Mouse (Mus musculus): ENCODE measurements at regions not wholly inside any gene's neighbourhood (a gene's known extent, or its start where the extent isn't known, plus 50 kb on each side); places are given as distances from the start of the nearest gene placed in this dataset.
A peak's percentile ranks its signal among the peaks of the same experiment; 100 is the strongest.

GRCm38 (mm10) chr15:61160666-61161065, 237.9 kb upstream of the A1bg start:
- DNase-seq (ENCODE audit: low spot score in 2 of 2), result no peak

- DNase-seq (ENCODE audit: low spot score in 2 of 2), result no peak
Observed at GRCm38 (mm10) chr15:61159552-61159951, 236.7 kb upstream of the A1bg start.

GRCm38 (mm10) chr15:61158041-61158545, 235.3 kb upstream of the A1bg start:
- peak; percentile 48 to 67 for DNase-seq (ENCODE audit: low spot score in 2 of 2)

- peak; percentile 98 to 99 for DNase-seq (ENCODE audit: low spot score in 2 of 2)
Observed at GRCm38 (mm10) chr15:61157543-61157942, 234.7 kb upstream of the A1bg start.

GRCm38 (mm10) chr15:61155530-61155929, 232.7 kb upstream of the A1bg start:
- DNase-seq (ENCODE audit: low spot score in 2 of 2), result peak in 1 of 2 experiments; percentile 13

- DNase-seq (ENCODE audit: low spot score in 2 of 2), result no peak
Observed at GRCm38 (mm10) chr15:61154166-61154565, 231.4 kb upstream of the A1bg start.

GRCm38 (mm10) chr15:61142851-61143250, 220.0 kb upstream of the A1bg start:
- no peak for DNase-seq (ENCODE audit: low spot score in 2 of 2)

GRCm38 (mm10) chr15:61139151-61139550, 216.3 kb upstream of the A1bg start:
- no peak for DNase-seq (ENCODE audit: low spot score in 2 of 2)

- DNase-seq (ENCODE audit: low spot score in 2 of 2), result no peak
Observed at GRCm38 (mm10) chr15:61136781-61137180, 214.0 kb upstream of the A1bg start.

GRCm38 (mm10) chr15:61133316-61133715, 210.5 kb upstream of the A1bg start:
- no peak for DNase-seq (ENCODE audit: low spot score in 2 of 2)

GRCm38 (mm10) chr15:61127971-61128370, 205.2 kb upstream of the A1bg start:
- DNase-seq (ENCODE audit: low spot score in 2 of 2), result no peak

- DNase-seq (ENCODE audit: low spot score in 2 of 2), result no peak
Observed at GRCm38 (mm10) chr15:61127130-61127529, 204.3 kb upstream of the A1bg start.

GRCm38 (mm10) chr15:61116912-61117311, 194.1 kb upstream of the A1bg start:
- no peak for DNase-seq (ENCODE audit: low spot score in 2 of 2)

GRCm38 (mm10) chr15:61109429-61110128, 186.8 kb upstream of the A1bg start:
- DNase-seq (ENCODE audit: low spot score in 2 of 2), result no peak

- no peak for DNase-seq (ENCODE audit: low spot score in 2 of 2)
Observed at GRCm38 (mm10) chr15:61108957-61109356, 186.1 kb upstream of the A1bg start.

GRCm38 (mm10) chr15:61102421-61103412, 179.9 kb upstream of the A1bg start:
- DNase-seq (ENCODE audit: low spot score in 2 of 2), result peak; percentile 39 to 58

GRCm38 (mm10) chr15:61100807-61101206, 178.0 kb upstream of the A1bg start:
- DNase-seq (ENCODE audit: low spot score in 2 of 2), result no peak

GRCm38 (mm10) chr15:61098968-61099367, 176.2 kb upstream of the A1bg start:
- no peak for DNase-seq (ENCODE audit: low spot score in 2 of 2)

- DNase-seq (ENCODE audit: low spot score in 2 of 2), result no peak
Observed at GRCm38 (mm10) chr15:61098519-61098918, 175.7 kb upstream of the A1bg start.

- DNase-seq (ENCODE audit: low spot score in 2 of 2), result no peak
Observed at GRCm38 (mm10) chr15:61096021-61096781, 173.4 kb upstream of the A1bg start.

- no peak for DNase-seq (ENCODE audit: low spot score in 2 of 2)
Observed at GRCm38 (mm10) chr15:61055017-61055609, 132.3 kb upstream of the A1bg start.
